Mouse (Mus musculus) cerebellum, adult (tissue): ENCODE measurements around the gene Olfr1062.
"Not testable (repeated sequence)": the region's sequence is repeated elsewhere in the genome, so short reads cannot be mapped to it uniquely, and the experiment has no call there.

ENCODE experiments used
- ATAC-seq: cut with Nextera tagmentation; 2 replicates; pipeline ENCODE4 v1.9.2; 2017; ENCODE audit warnings: mild to moderate bottlenecking, moderate library complexity, mixed read lengths; ENCODE audit not compliant: insufficient number of reproducible peaks, low FRiP score, low TSS enrichment

The Olfr1062 gene

DNA sequence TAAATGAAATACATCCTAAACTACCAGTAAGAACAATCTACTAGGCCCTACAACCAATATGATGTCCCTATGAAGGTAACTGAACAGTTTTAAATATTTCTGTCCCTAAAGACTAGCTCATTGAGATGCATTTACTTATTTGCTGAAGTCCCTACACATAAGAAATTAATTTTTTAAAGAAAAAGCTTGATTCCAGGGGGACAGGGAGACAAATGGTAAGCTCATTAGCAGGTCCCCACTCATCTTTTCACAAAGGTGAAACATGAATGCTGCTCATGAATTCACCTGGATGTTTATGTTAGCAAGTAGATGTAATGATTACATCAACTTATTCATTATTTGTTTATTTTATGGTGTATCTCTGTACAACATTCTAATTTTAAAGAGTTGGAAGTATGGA is at the start of gene Olfr1062:
TSS of gene Olfr1062 (minus strand) at position 101 of the 400 bp plus-strand sequence.
- ATAC-seq = not testable (repeated sequence)

DNA sequence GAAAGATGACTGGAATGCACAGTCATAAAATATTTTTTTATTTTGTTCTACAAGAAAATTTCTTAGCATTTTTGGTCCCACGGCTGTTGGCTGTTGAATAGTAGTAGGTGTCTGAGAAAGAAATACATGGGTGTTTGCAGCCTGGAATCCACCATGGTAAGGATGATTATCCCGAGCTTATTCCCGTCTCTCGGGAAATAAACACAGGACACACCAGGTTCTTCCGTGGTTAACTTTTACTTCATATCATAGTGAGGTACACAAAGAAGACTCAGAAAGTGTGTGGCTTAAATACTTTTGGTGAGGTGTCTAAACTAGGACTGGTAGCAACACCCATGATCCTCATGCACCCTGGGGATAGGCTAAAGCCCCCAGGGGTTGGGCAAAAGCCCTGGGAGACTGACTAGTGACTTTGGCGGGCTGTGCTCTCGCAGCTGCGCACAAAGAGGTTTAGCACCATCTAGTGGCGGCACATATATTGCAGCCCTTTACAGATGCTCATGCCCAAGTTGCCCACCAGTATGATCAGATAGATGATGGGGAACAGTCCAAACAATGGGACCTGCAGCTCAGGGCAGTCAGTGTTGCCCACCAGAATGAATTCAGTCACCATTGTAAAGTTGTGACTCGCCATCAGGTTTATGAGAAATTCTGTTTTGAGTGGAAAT is 38.0 kb upstream of the Olfr1062 start:
- ATAC-seq = no peak

DNA sequence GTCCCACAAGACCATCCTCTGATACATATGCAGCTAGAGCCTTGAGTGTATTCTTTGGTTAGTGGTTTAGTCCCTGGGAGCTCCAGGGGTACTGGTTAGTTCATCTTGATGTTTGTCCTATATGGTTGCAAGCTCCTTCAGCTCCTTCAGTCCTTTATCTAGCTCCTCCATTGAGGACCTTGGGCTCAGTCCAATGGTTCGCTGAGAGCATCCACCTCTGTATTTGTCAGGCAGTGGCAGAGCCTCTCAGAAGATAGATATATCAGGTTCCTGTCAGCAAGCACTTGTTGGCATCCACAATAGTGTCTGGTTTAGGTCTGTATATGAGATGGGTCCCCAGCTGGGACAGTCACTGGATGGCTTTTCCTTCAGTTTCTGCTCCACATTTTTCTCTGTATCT is 33.9 kb upstream of the Olfr1062 start:
- no peak for ATAC-seq

DNA sequence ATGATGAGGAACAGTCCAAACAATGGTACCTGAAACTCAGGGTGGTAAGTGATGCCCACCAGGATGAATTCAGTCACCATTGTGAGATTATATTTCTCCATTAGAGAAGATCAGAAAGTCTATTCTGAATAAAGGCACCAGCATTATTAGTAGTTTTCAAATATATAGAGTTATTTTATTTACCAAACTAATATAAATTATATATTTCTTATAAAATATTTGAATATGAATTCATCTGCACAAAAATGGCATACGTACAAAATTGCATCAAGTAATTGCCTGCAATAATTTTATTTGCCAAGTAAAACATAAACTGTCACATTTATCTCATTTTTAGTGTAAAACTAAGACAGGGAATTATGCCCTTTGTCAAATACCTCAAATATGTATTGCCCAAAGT is 29.6 kb upstream of the Olfr1062 start, which contains the start of gene Olfr1066:
TSS of gene Olfr1066 (minus strand) at position 101 of the 400 bp plus-strand sequence.
- ATAC-seq = no peak

DNA sequence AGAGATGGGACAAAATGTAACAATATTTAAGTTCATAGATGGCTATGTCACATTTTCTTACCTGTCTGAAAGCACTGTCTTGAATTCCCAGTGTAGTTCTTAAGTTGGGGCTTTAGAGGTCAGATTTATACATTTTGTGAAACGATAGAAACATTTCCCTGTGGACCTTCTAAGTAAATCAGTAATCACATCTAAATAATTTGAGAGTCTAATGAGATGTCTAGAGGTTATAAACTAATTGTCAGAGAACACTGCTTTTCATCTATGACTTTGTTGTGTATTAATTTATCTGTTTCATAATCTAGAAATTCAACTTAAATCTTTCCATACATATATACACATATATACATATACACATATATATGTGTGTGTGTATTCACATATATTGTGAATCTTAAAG is 23.9 kb upstream of the Olfr1062 start, which contains the start of gene Olfr1065:
TSS of gene Olfr1065 (minus strand) at position 101 of the 400 bp plus-strand sequence.
- ATAC-seq = not testable (repeated sequence)

DNA sequence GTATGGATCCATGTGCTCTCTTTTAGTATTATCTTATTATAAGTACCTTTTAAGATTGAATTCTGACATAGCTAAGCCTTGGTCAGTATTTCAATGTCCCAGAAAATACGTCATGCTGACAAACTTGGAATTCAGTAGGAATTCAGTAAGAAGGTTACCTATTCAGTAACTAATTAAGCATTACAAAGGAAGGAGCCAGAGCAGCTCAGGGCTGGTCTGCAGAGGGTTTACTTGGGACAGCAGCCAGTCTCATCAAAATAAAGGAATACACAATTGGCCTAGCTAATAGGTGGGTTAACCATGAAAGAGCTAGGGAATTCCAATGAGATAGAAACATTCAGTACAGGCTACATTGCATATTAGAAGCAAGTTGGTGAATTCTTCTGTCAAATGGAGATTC is 15.6 kb upstream of the Olfr1062 start:
- ATAC-seq = not testable (repeated sequence)

DNA sequence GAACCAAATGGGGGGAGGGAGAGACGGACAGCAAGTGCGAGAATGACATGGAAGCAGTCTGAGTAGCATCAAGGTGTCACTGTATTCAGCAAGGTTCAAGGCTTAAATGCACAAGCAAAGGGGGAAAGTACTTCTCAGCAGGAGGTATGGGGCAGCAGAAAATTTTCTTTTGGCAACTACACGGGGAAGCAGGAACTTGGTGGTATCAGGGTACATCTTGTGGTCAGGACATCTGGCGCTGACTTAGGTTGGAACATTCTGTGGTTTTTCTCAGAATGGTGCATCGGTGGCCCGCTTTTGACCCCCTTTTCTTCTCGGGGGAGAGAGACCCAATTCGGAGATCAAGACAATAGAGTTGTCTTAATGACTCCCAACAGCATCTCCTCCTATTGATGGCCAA is 2.0 kb upstream of the Olfr1062 start:
- ATAC-seq = not testable (repeated sequence)

DNA sequence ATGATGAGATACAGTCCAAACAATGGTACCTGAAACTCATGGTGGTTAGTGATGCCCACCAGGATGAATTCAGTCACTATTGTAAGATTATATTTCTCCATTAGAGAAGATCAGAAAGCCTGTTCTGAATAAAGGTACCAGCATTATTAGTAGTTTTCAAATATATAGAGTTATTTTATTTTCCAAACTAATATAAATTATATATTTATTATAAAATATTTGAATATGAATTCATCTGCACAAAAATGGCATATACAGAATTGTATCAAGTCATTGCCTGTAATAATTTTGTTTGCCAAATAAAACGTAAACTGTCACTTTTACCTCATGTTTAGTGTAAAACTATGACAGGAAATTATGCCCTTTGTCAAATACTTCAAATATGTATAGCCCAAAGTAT is 12.6 kb downstream of the Olfr1062 start, which contains the start of gene Olfr1061:
TSS of gene Olfr1061 (minus strand) at position 101 of the 400 bp plus-strand sequence.
- ATAC-seq = no peak

DNA sequence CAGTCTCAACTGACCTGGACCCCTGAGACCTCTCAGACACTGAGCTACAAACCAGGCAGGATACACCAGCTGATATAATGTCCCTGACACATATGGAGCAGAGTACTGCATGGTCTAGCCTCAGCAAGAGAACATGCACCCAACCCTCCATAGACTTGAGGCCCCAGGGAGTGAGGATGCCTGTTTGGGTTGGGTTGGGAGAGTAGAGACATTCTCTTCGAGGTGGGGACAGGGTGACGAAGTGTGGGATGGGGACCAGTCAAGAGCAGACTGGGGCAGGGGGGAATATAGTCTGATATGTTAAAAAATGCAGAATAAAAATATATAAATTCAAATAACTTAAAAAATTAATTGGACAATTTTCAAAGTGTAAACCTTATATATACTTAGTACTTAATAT is 31.4 kb downstream of the Olfr1062 start:
- no peak for ATAC-seq

DNA sequence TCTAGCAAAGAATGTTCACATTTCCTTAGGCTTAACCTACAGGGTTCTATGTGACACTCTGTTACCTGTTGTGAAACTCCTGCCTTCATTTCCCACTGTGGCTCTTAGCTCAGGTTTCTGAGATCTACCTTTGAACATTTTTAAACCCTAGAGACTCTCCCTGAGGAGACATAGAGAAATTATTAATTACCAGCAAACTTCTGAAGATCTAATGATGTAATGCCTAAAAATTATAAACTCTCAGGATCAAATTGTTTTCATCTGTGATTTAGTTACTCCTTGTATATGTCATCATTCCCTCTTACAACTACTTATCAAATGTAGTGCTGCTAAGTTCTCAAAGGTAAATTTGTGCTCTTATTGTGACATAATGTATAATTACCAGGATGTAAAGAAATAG is 38.1 kb downstream of the Olfr1062 start, which contains the start of gene Olfr1058:
TSS of gene Olfr1058 (minus strand) at position 101 of the 400 bp plus-strand sequence.
- not testable (repeated sequence) for ATAC-seq

DNA sequence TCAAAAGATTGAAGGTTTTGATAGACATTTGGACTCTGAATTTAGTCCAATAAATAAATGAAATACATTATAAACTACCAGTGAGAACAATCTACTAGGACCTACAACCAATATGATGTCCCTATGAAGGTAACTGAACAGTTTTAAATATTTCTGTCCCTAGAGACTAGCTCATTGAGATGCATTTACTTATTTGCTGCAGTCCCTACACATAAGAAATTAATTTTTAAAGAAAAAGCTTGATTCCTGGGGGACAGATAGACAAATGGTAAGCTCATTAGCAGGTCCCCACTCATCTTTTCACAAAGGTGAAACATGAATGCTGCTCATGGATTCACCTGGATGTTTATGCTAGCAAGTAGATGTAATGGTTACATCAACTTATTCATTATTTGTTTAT is 48.3 kb downstream of the Olfr1062 start, which contains the start of gene Olfr1057:
TSS of gene Olfr1057 (minus strand) at position 101 of the 400 bp plus-strand sequence.
- ATAC-seq = no peak
